Mouse (Mus musculus) MEL (cell line): ENCODE measurements around the gene Lsamp.

Experiments
- CTCF ChIP-seq, 3 experiments: IDR thresholded peaks in 2 of 3; conservative IDR thresholded peaks in 1 of 3; 2 replicates each; pipeline ENCODE4 v1.5.1; 2011 to 2012; ENCODE audit warnings: low read length in 3 of 3, low read depth in 2 of 3, mild to moderate bottlenecking in 2 of 3, improper control_type of control experiment in 1 of 3, inconsistent platforms in 1 of 3, mixed read lengths in 1 of 3, moderate library complexity in 1 of 3; ENCODE audit not compliant: control insufficient read depth in 1 of 3, insufficient read depth in 1 of 3, poor library complexity in 1 of 3, severe bottlenecking in 1 of 3
- GABPA ChIP-seq: IDR thresholded peaks from 2 replicates; pipeline ENCODE4 v1.6.1; 2012; ENCODE audit warnings: low read depth, mild to moderate bottlenecking, inconsistent platforms, low read length, improper control_type of control experiment, moderate library complexity
- JUND ChIP-seq: IDR thresholded peaks from 2 replicates; pipeline ENCODE4 v1.6.1; 2011; ENCODE audit warnings: low read depth, mild to moderate bottlenecking, improper control_type of control experiment, low read length
- POLR2A ChIP-seq, 2 experiments: IDR thresholded peaks; 2 replicates each; pipeline ENCODE4 v1.6.1; 2011 to 2012; ENCODE audit warnings: low read length in 2 of 2, mild to moderate bottlenecking in 2 of 2, control low read depth in 1 of 2, improper control_type of control experiment in 1 of 2, low read depth in 1 of 2, moderate library complexity in 1 of 2; ENCODE audit not compliant: control insufficient read depth in 1 of 2, insufficient read depth in 1 of 2, poor library complexity in 1 of 2
- UBTF ChIP-seq: IDR thresholded peaks from 2 replicates; pipeline ENCODE4 v1.6.1; 2012; ENCODE audit warnings: low read depth, mild to moderate bottlenecking, inconsistent platforms, low read length, improper control_type of control experiment, moderate library complexity, borderline replicate concordance; ENCODE audit not compliant: insufficient read depth

GRCm38 (mm10) chr16:40740273-40740672, 756.1 kb downstream of the Lsamp start:
- TF ChIP-seq CTCF (IDR thresholded peaks at IDR 0.05 in 2 of 3, conservative IDR thresholded peaks at IDR 0.05 in 1 of 3; ENCODE audit: control insufficient read depth in 1 of 3, insufficient read depth in 1 of 3, low read depth in 2 of 3, low read length in 3 of 3, poor library complexity in 1 of 3, severe bottlenecking in 1 of 3) (no peak), POLR2A (IDR thresholded peaks at IDR 0.05; ENCODE audit: control insufficient read depth in 1 of 2, insufficient read depth in 1 of 2, low read depth in 1 of 2, low read length in 2 of 2, poor library complexity in 1 of 2) (no peak), JUND (no peak), UBTF (no peak), GABPA (no peak)
